Mouse (Mus musculus): ENCODE measurements around the gene Ydjc. TPM values are rescaled to one million over a fixed set of nuclear protein-coding genes. Genes with fewer than 3 reads are reported as not detected.

The Ydjc gene
- polyA plus RNA-seq (2014; fragmentation: Nextera tagmentation; extraction: Ambion mirVana): 9.1 and 11.9 TPM in 2 replicates

- Histone ChIP-seq H3K4me2 (replicated peaks; ENCODE audit: low read depth, low read length) (no peak within 1 kb of the TSS), H3K4me1 (ENCODE audit: control insufficient read depth, insufficient read depth, low read length) (peaks cover 11% of the 10 kb centered on the region), H3K36me3 (ENCODE audit: control insufficient read depth, insufficient read depth, low read length) (no peaks in the 10 kb centered on the region), H3K9ac (ENCODE audit: low read depth, low read length) (no peak within 1 kb of the TSS), H3K27me3 (ENCODE audit: control insufficient read depth, insufficient read depth, low read length) (no peaks in the 10 kb centered on the region), H3K4me3 (ENCODE audit: low read length) (no peak within 1 kb of the TSS), H3K9me3 (ENCODE audit: control insufficient read depth, low read length) (no peaks in the 10 kb centered on the region), H3K27ac (ENCODE audit: low read depth, low read length) (no peak within 1 kb of the TSS)
- WGBS: 21% methylated on average over 7 of the region's 7 CpGs
- no peak for ATAC-seq (ENCODE audit: low FRiP score, low TSS enrichment)
Measured at GRCm38 (mm10) chr16:17144339-17144738, at the start of gene Ydjc. TSS of gene Ydjc (plus strand) at chr16:17144621.

GRCm38 (mm10) chr16:17096938-17097337, 47.5 kb upstream of the Ydjc start:
- no peak overlapping the region for H3K4me2 ChIP-seq (replicated peaks; ENCODE audit: low read depth, low read length)
- H3K4me1 ChIP-seq (ENCODE audit: control insufficient read depth, insufficient read depth, low read length): no peaks in the 10 kb centered on the region
- no peak for ATAC-seq (ENCODE audit: low FRiP score, low TSS enrichment)
- H3K9me3 ChIP-seq (ENCODE audit: control insufficient read depth, low read length): no peaks in the 10 kb centered on the region
- no peak overlapping the region for H3K27ac ChIP-seq (ENCODE audit: low read depth, low read length)
- no peak overlapping the region for H3K9ac ChIP-seq (ENCODE audit: low read depth, low read length)
- 96% methylated on average over 3 of the region's 3 CpGs for WGBS
- peaks cover 89% of the 10 kb centered on the region for H3K36me3 ChIP-seq (ENCODE audit: control insufficient read depth, insufficient read depth, low read length)
- no peak overlapping the region for H3K4me3 ChIP-seq (ENCODE audit: low read length)
- H3K27me3 ChIP-seq (ENCODE audit: control insufficient read depth, insufficient read depth, low read length): no peaks in the 10 kb centered on the region

GRCm38 (mm10) chr16:17102630-17103220, 41.7 kb upstream of the Ydjc start:
- Histone ChIP-seq H3K27ac (ENCODE audit: low read depth, low read length) (no peak overlapping the region), H3K4me3 (ENCODE audit: low read length) (no peak overlapping the region), H3K4me2 (replicated peaks; ENCODE audit: low read depth, low read length) (no peak overlapping the region), H3K4me1 (ENCODE audit: control insufficient read depth, insufficient read depth, low read length) (0 out of 2 replicates have a peak, but pooled peaks cover 4% of the 10 kb centered on the region), H3K9me3 (ENCODE audit: control insufficient read depth, low read length) (no peaks in the 10 kb centered on the region), H3K36me3 (ENCODE audit: control insufficient read depth, insufficient read depth, low read length) (peaks cover 82% of the 10 kb centered on the region), H3K9ac (ENCODE audit: low read depth, low read length) (no peak overlapping the region), H3K27me3 (ENCODE audit: control insufficient read depth, insufficient read depth, low read length) (no peaks in the 10 kb centered on the region)
- WGBS: 69% methylated on average over 7 of the region's 7 CpGs
- no peak for ATAC-seq (ENCODE audit: low FRiP score, low TSS enrichment)

- no peak for ATAC-seq (ENCODE audit: low FRiP score, low TSS enrichment)
- H3K36me3 ChIP-seq (ENCODE audit: control insufficient read depth, insufficient read depth, low read length): peaks cover 79% of the 10 kb centered on the region
Measured at GRCm38 (mm10) chr16:17104600-17104999, 39.8 kb upstream of the Ydjc start.

GRCm38 (mm10) chr16:17110771-17111743, 33.4 kb upstream of the Ydjc start, which contains the start of gene Ppil2:
TSS of gene Ppil2 (minus strand) at chr16:17111257.
- no peak within 1 kb of the TSS for H3K27ac ChIP-seq (ENCODE audit: low read depth, low read length)
- peak within 1 kb of the TSS; percentile 69 for H3K9ac ChIP-seq (ENCODE audit: low read depth, low read length)
- 10% methylated on average over 38 of the region's 38 CpGs for WGBS
- peak; percentile 84 for ATAC-seq (ENCODE audit: low FRiP score, low TSS enrichment)
- peak within 1 kb of the TSS; percentile 51 for H3K4me2 ChIP-seq (replicated peaks; ENCODE audit: low read depth, low read length)
- no peaks in the 10 kb centered on the region for H3K27me3 ChIP-seq (ENCODE audit: control insufficient read depth, insufficient read depth, low read length)
- peaks cover 9% of the 10 kb centered on the region for H3K4me1 ChIP-seq (ENCODE audit: control insufficient read depth, insufficient read depth, low read length)
- no peaks in the 10 kb centered on the region for H3K9me3 ChIP-seq (ENCODE audit: control insufficient read depth, low read length)
- H3K4me3 ChIP-seq (ENCODE audit: low read length): peak within 1 kb of the TSS; percentile 66
- peaks cover 57% of the 10 kb centered on the region for H3K36me3 ChIP-seq (ENCODE audit: control insufficient read depth, insufficient read depth, low read length)

More at GRCm38 (mm10) chr16:17104600-17104999, 39.8 kb upstream of the Ydjc start:
- Histone ChIP-seq H3K27ac (ENCODE audit: low read depth, low read length) (no peak overlapping the region), H3K9me3 (ENCODE audit: control insufficient read depth, low read length) (no peaks in the 10 kb centered on the region), H3K9ac (ENCODE audit: low read depth, low read length) (no peak overlapping the region), H3K4me1 (ENCODE audit: control insufficient read depth, insufficient read depth, low read length) (peaks cover 5% of the 10 kb centered on the region; the same call in 1 of the 2 replicates), H3K4me2 (replicated peaks; ENCODE audit: low read depth, low read length) (no peak overlapping the region), H3K4me3 (ENCODE audit: low read length) (no peak overlapping the region), H3K27me3 (ENCODE audit: control insufficient read depth, insufficient read depth, low read length) (no peaks in the 10 kb centered on the region)
- WGBS: 88% methylated on average over 4 of the region's 4 CpGs

GRCm38 (mm10) chr16:17117309-17117799, 27.1 kb upstream of the Ydjc start:
- 93% methylated on average over 5 of the region's 5 CpGs for WGBS
- no peak overlapping the region for H3K27ac ChIP-seq (ENCODE audit: low read depth, low read length)
- H3K4me3 ChIP-seq (ENCODE audit: low read length): no peak overlapping the region
- peaks cover 79% of the 10 kb centered on the region for H3K36me3 ChIP-seq (ENCODE audit: control insufficient read depth, insufficient read depth, low read length)
- no peak overlapping the region for H3K9ac ChIP-seq (ENCODE audit: low read depth, low read length)
- no peak overlapping the region for H3K4me2 ChIP-seq (replicated peaks; ENCODE audit: low read depth, low read length)
- H3K27me3 ChIP-seq (ENCODE audit: control insufficient read depth, insufficient read depth, low read length): no peaks in the 10 kb centered on the region
- H3K9me3 ChIP-seq (ENCODE audit: control insufficient read depth, low read length): no peaks in the 10 kb centered on the region
- no peak for ATAC-seq (ENCODE audit: low FRiP score, low TSS enrichment)
- H3K4me1 ChIP-seq (ENCODE audit: control insufficient read depth, insufficient read depth, low read length): no peaks in the 10 kb centered on the region

GRCm38 (mm10) chr16:17121569-17121968, 22.9 kb upstream of the Ydjc start:
- Histone ChIP-seq H3K4me3 (ENCODE audit: low read length) (no peak overlapping the region), H3K9ac (ENCODE audit: low read depth, low read length) (no peak overlapping the region), H3K36me3 (ENCODE audit: control insufficient read depth, insufficient read depth, low read length) (peaks cover 48% of the 10 kb centered on the region), H3K27me3 (ENCODE audit: control insufficient read depth, insufficient read depth, low read length) (no peaks in the 10 kb centered on the region), H3K4me2 (replicated peaks; ENCODE audit: low read depth, low read length) (no peak overlapping the region), H3K27ac (ENCODE audit: low read depth, low read length) (no peak overlapping the region), H3K4me1 (ENCODE audit: control insufficient read depth, insufficient read depth, low read length) (peaks cover 12% of the 10 kb centered on the region; the same call in 1 of the 2 replicates), H3K9me3 (ENCODE audit: control insufficient read depth, low read length) (no peaks in the 10 kb centered on the region)
- WGBS: 79% methylated on average over 14 of the region's 14 CpGs
- no peak for ATAC-seq (ENCODE audit: low FRiP score, low TSS enrichment)

GRCm38 (mm10) chr16:17124119-17124870, 20.1 kb upstream of the Ydjc start:
- H3K9ac ChIP-seq (ENCODE audit: low read depth, low read length): peak overlapping the region; percentile 86
- WGBS: 2% methylated on average over 22 of the region's 22 CpGs
- peak overlapping the region; percentile 81 for H3K4me2 ChIP-seq (replicated peaks; ENCODE audit: low read depth, low read length)
- H3K27ac ChIP-seq (ENCODE audit: low read depth, low read length): peak overlapping the region; percentile 71
- peaks cover 30% of the 10 kb centered on the region for H3K36me3 ChIP-seq (ENCODE audit: control insufficient read depth, insufficient read depth, low read length)
- H3K27me3 ChIP-seq (ENCODE audit: control insufficient read depth, insufficient read depth, low read length): no peaks in the 10 kb centered on the region
- peak overlapping the region; percentile 65 for H3K4me3 ChIP-seq (ENCODE audit: low read length)
- H3K9me3 ChIP-seq (ENCODE audit: control insufficient read depth, low read length): no peaks in the 10 kb centered on the region
- H3K4me1 ChIP-seq (ENCODE audit: control insufficient read depth, insufficient read depth, low read length): peaks cover 12% of the 10 kb centered on the region; the same call in 1 of the 2 replicates
- peak; percentile 63 for ATAC-seq (ENCODE audit: low FRiP score, low TSS enrichment)

Data from kidney, embryonic 14.5 days (tissue).